Mouse (Mus musculus) limb, embryonic 11.5 days (tissue): Measurements from ENCODE around the gene Prkra. TPM values are rescaled to one million over a fixed set of nuclear protein-coding genes. Genes with fewer than 3 reads are reported as not detected.

Experiments used
- ATAC-seq: fragments of 200-750 bp; cut with Nextera tagmentation; 2 replicates; pipeline ENCODE4 v1.8.0; 2017; ENCODE audit warnings: low read depth; ENCODE audit not compliant: insufficient number of reproducible peaks, low FRiP score, low TSS enrichment
- DNase-seq: peaks from one replicate; pipeline ENCODE4 v3.0.0-alpha.2; 2015; ENCODE audit warnings: low spot score
- H3K27ac ChIP-seq: fragments of 300-500 bp; sonication (generic); replicated peaks from 2 replicates; pipeline ENCODE4 v1.5.1; 2014; ENCODE audit warnings: low read depth, mild to moderate bottlenecking, low read length
- H3K27me3 ChIP-seq: fragments of 300-500 bp; sonication (generic); 2 replicates; pipeline ENCODE4 v1.6.1; 2014; ENCODE audit warnings: mild to moderate bottlenecking, low read length, mixed read lengths; ENCODE audit not compliant: control insufficient read depth, insufficient read depth
- H3K36me3 ChIP-seq: fragments of 300-500 bp; sonication (generic); 2 replicates; pipeline ENCODE4 v1.6.1; 2014; ENCODE audit warnings: mild to moderate bottlenecking, low read length, moderate library complexity, mixed read lengths; ENCODE audit not compliant: control insufficient read depth, insufficient read depth
- H3K4me1 ChIP-seq: fragments of 300-500 bp; sonication (generic); 2 replicates; pipeline ENCODE4 v1.6.1; 2014; ENCODE audit warnings: low read length, mixed read lengths; ENCODE audit not compliant: control insufficient read depth, insufficient read depth
- H3K4me2 ChIP-seq: fragments of 300-500 bp; sonication (generic); 2 replicates; pipeline ENCODE4 v1.6.1; 2014; ENCODE audit warnings: low read depth, mild to moderate bottlenecking, moderate library complexity; ENCODE audit not compliant: severe bottlenecking
- H3K4me3 ChIP-seq: fragments of 300-500 bp; sonication (generic); 2 replicates; pipeline ENCODE4 v1.5.1; 2014; ENCODE audit warnings: low read depth, low read length
- H3K9ac ChIP-seq: fragments of 300-500 bp; sonication (generic); 2 replicates; pipeline ENCODE4 v1.6.1; 2014; ENCODE audit warnings: mild to moderate bottlenecking, low read length
- H3K9me3 ChIP-seq: fragments of 300-500 bp; sonication (generic); 2 replicates; pipeline ENCODE4 v1.6.1; 2016; ENCODE audit warnings: low read length; ENCODE audit not compliant: control insufficient read depth
- WGBS: fragments of 180-500 bp; shearing (Covaris S2); extraction: QIAGEN DNeasy Blood & Tissue Kit; methylation state at CpG from one replicate; pipeline ENCODE4 v1.1.7; 2014; 5-methylcytosine and 5-hydroxymethylcytosine counted together
- polyA plus RNA-seq: library from polyadenylated mRNA; unstranded; fragments of >200 nt; fragmentation: Nextera tagmentation; extraction: Ambion mirVana; gene quantifications from 2 replicates; pipeline ENCODE4 v1.2.1, GENCODE M21; 2014

Prkra gene
- polyA plus RNA-seq, 1 experiment from 2014 or later: 100 TPM

DNA sequence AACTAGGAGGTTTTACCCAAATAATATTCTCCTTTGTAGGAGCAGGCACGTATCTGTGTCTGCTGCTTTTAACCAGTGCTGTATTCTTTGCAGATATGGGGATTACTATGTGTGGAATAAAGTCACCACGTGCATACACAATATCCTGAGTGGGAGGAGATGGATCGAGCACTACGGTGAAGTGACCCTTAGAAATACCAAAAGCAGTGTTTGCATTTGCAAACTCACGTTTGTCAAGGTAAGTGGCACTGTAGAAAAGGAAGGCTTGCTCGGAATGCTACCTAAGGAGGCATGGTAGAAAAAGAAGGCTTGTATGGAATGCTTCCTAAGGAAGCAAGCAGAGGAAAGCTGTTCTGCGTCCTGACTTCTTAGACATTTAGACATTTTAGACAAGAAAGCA lies 57.6 kb downstream of the Prkra start:
- H3K4me2 ChIP-seq: no peak overlapping the region
- no peak overlapping the region for H3K27ac ChIP-seq
- H3K27me3 ChIP-seq: no peaks in the 10 kb centered on the region
- no peaks in the 10 kb centered on the region for H3K9me3 ChIP-seq
- H3K4me1 ChIP-seq: no peaks in the 10 kb centered on the region
- DNase-seq (no peak), ATAC-seq (no peak)
- no peaks in the 10 kb centered on the region for H3K36me3 ChIP-seq
- no peak overlapping the region for H3K4me3 ChIP-seq
- WGBS: 92% methylated on average over 7 of the region's 7 CpGs
- no peak overlapping the region for H3K9ac ChIP-seq

DNA sequence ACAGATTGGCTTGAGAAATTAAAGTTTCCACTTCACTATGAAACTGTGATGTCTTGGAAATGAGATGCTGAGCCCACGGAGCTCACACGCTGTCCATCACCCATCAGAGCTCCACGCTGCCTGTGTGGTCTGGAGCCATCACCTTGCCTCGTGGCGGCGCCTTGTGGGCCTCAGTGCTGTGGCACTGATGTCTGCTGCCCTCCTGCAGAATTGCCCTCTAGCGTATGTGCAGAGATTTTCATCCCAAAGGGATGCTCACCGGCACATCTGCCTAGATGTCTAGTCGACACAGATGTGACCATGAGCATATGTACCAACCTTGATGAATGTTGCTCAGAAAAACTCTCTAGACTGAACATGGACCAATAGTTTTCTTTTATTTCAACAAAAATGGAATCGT lies 60.9 kb downstream of the Prkra start:
- no peak for ATAC-seq
- Histone ChIP-seq H3K9me3 (0 out of 2 replicates have a peak, but pooled peaks cover 2% of the 10 kb centered on the region), H3K36me3 (no peaks in the 10 kb centered on the region), H3K4me1 (no peaks in the 10 kb centered on the region), H3K27ac (no peak overlapping the region), H3K4me3 (no peak overlapping the region), H3K4me2 (no peak overlapping the region), H3K9ac (no peak overlapping the region), H3K27me3 (no peaks in the 10 kb centered on the region)
- DNase-seq: no peak
- WGBS: 85% methylated on average over 10 of the region's 10 CpGs

DNA sequence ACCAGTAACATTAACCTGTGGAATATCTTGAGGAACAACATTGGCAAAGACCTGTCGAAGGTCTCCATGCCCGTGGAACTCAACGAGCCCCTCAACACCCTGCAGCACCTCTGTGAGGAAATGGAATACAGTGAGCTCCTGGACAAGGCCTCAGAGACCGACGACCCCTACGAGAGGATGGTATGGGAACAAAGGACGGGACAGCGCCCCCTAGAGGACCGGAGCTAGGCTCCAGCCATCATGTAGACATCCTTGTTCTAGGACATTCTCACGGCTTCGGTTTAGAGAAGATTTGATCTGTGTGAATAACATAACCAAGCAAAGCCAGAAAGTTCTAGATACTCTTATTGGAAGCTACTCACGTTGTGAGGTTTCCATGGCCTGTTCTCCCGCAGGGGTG lies 62.7 kb downstream of the Prkra start:
- no peak overlapping the region for H3K27ac ChIP-seq
- 89% methylated on average over 13 of the region's 13 CpGs for WGBS
- ATAC-seq: no peak

More for the DNA sequence above, 62.7 kb downstream of the Prkra start:
- H3K9ac ChIP-seq: no peak overlapping the region
- no peak overlapping the region for H3K4me3 ChIP-seq
- DNase-seq: no peak
- no peak overlapping the region for H3K4me2 ChIP-seq
- H3K36me3 ChIP-seq: no peaks in the 10 kb centered on the region
- no peaks in the 10 kb centered on the region for H3K4me1 ChIP-seq
- H3K27me3 ChIP-seq: no peaks in the 10 kb centered on the region
- 0 out of 2 replicates have a peak, but pooled peaks cover 2% of the 10 kb centered on the region for H3K9me3 ChIP-seq

Other genes starting within 250 kb of the Prkra start
- gene Osbpl6, start 241.5 kb downstream of the Prkra start, polyA plus RNA-seq: 15.3 and 16.2 TPM in 2 replicates
- 0.48 and 0.92 TPM in 2 replicates for gene Pjvk, start 461 bp upstream of the Prkra start, polyA plus RNA-seq
- gene Fkbp7, start 25.1 kb upstream of the Prkra start, polyA plus RNA-seq: 44.8 and 46.0 TPM in 2 replicates
- gene Plekha3, start 27.3 kb upstream of the Prkra start, polyA plus RNA-seq: 11.7 and 12.3 TPM in 2 replicates